29 mouse cellular contexts compared by ENCODE assay signal in the genomic region with DNA sequence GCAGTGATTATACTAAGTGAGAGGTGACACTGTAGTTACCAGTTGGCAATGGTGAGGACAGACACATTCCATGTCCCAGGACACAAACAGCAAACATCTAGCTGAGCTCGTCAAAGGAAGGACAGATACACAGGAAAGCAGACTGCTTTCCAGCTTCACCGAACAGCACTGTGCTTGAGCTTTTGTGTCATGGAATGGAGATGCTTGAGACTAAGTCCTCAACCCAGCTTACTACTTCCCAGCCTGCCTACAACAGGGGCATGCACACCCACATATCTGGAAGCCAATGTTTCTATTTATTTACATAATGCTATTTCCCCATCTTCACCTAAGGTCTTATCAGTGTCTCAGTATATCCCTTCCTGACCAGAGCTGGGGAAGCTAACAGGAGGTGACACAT.
DNase-seq lines count a peak whose midpoint lies in the region; ATAC-seq and TF ChIP-seq lines count a peak whose summit lies in the region.
"Had no signal": no experiment of that assay in that cellular context is flagged by ENCODE, and none has a peak within 500 bp of the region (broad histone marks: within the 10 kb centered on the region; RNA-seq: fewer than 3 reads in every experiment).

No protein-coding gene starts in this region.

- WGBS in forebrain, embryonic 12.5 days: 90% methylated on average over 2 of the region's 2 CpGs
- WGBS in forebrain, embryonic 14.5 days: 73% methylated on average over 2 of the region's 2 CpGs
- WGBS in forebrain, postnatal 0 days: 74% methylated on average over 2 of the region's 2 CpGs
- 69% methylated on average over 2 of the region's 2 CpGs for WGBS in midbrain, postnatal 0 days

- H3K36me3 ChIP-seq in forebrain, embryonic 12.5 days (replicated peaks): no peaks in the 10 kb centered on the region
- no peaks in the 10 kb centered on the region for H3K36me3 ChIP-seq in forebrain, embryonic 14.5 days (ENCODE audit: control insufficient read depth, insufficient read depth, low read length)
- no peaks in the 10 kb centered on the region for H3K36me3 ChIP-seq in forebrain, postnatal 0 days (ENCODE audit: insufficient read depth)
- no peaks in the 10 kb centered on the region for H3K36me3 ChIP-seq in midbrain, postnatal 0 days (ENCODE audit: insufficient read depth, low read length)
- H3K36me3 ChIP-seq: embryonic facial prominence, embryonic 13.5 days; heart, embryonic 13.5 days; liver, embryonic 12.5 days had no signal

- no peak for DNase-seq in forebrain, embryonic 14.5 days (ENCODE audit: low spot score)
- no peak for DNase-seq in layer of hippocampus, adult 2 months (ENCODE audit: low spot score in 2 of 2)
- no peak for DNase-seq in layer of hippocampus, postnatal 25 days (ENCODE audit: extremely low spot score in 1 of 2, low spot score in 1 of 2)
- DNase-seq in forebrain, postnatal 0 days: no peak
- no peak for DNase-seq in midbrain, postnatal 0 days (ENCODE audit: low spot score)
- no peak for DNase-seq in adrenal gland, postnatal 14 days
- no peak for DNase-seq in gastrocnemius, postnatal 14 days
- DNase-seq: adrenal gland, adult 8-10 months; cerebellum, adult 11-12 months; cerebellum, adult 9-11 months; gastrocnemius, adult 2 months; heart, adult 2 months; heart, postnatal 10 days; kidney, adult 2 months; kidney, postnatal 36 days; layer of hippocampus, postnatal 36 days; left cerebral cortex, postnatal 4 days; liver, postnatal 0 days; lung, postnatal 36 days; right cerebral cortex, adult 18-20 months; right cerebral cortex, postnatal 4 days had no signal

- no peaks in the 10 kb centered on the region for H3K9me3 ChIP-seq in forebrain, embryonic 12.5 days
- no peaks in the 10 kb centered on the region for H3K9me3 ChIP-seq in forebrain, embryonic 14.5 days (replicated peaks; ENCODE audit: control insufficient read depth, low read length)
- H3K9me3 ChIP-seq in forebrain, postnatal 0 days (ENCODE audit: low read length): no peaks in the 10 kb centered on the region
- H3K9me3 ChIP-seq in midbrain, postnatal 0 days (ENCODE audit: low read length): no peaks in the 10 kb centered on the region
- H3K9me3 ChIP-seq: embryonic facial prominence, embryonic 13.5 days; heart, embryonic 13.5 days; liver, embryonic 12.5 days; megakaryocyte, embryonic 14.5 days had no signal

- 0 out of 2 replicates have a peak, but pooled peaks cover 3% of the 10 kb centered on the region for H3K4me1 ChIP-seq in forebrain, embryonic 12.5 days
- no peaks in the 10 kb centered on the region for H3K4me1 ChIP-seq in forebrain, embryonic 14.5 days (ENCODE audit: control insufficient read depth, insufficient read depth, low read length)
- H3K4me1 ChIP-seq in forebrain, postnatal 0 days (ENCODE audit: insufficient read depth): no peaks in the 10 kb centered on the region
- no peaks in the 10 kb centered on the region; the same call in 1 of the 2 replicates for H3K4me1 ChIP-seq in midbrain, postnatal 0 days (ENCODE audit: insufficient read depth, low read length)
- H3K4me1 ChIP-seq: embryonic facial prominence, embryonic 13.5 days; heart, embryonic 13.5 days; liver, embryonic 12.5 days; megakaryocyte, embryonic 14.5 days had no signal

- H3K27me3 ChIP-seq in forebrain, embryonic 12.5 days: no peaks in the 10 kb centered on the region
- no peaks in the 10 kb centered on the region for H3K27me3 ChIP-seq in forebrain, embryonic 14.5 days (replicated peaks; ENCODE audit: control insufficient read depth, insufficient read depth, low read length)
- no peaks in the 10 kb centered on the region for H3K27me3 ChIP-seq in forebrain, postnatal 0 days (ENCODE audit: insufficient read depth, low read length)
- H3K27me3 ChIP-seq in midbrain, postnatal 0 days (ENCODE audit: insufficient read depth, low read length): no peaks in the 10 kb centered on the region
- H3K27me3 ChIP-seq: CH12.LX; embryonic facial prominence, embryonic 13.5 days; heart, embryonic 13.5 days; liver, embryonic 12.5 days; megakaryocyte, embryonic 14.5 days had no signal

- no peak overlapping the region for H3K4me3 ChIP-seq in forebrain, embryonic 12.5 days (replicated peaks)
- H3K4me3 ChIP-seq in forebrain, embryonic 14.5 days (ENCODE audit: low read depth, low read length): no peak overlapping the region
- no peak overlapping the region for H3K4me3 ChIP-seq in layer of hippocampus, adult 2 months
- H3K4me3 ChIP-seq in forebrain, postnatal 0 days (ENCODE audit: low read depth, low read length): no peak overlapping the region
- no peak overlapping the region for H3K4me3 ChIP-seq in midbrain, postnatal 0 days (ENCODE audit: low read depth, low read length)
- H3K4me3 ChIP-seq: embryonic facial prominence, embryonic 13.5 days; erythroblast, embryonic 14.5 days; gastrocnemius, adult 2 months; heart, adult 2 months; heart, embryonic 13.5 days; liver, embryonic 12.5 days; megakaryocyte, embryonic 14.5 days had no signal

- 0 out of 2 replicates have a peak, but pooled peaks have one; percentile 36 for ATAC-seq in forebrain, embryonic 12.5 days (ENCODE audit: low FRiP score)
- no peak for ATAC-seq in forebrain, embryonic 14.5 days
- ATAC-seq in forebrain, postnatal 0 days: peak; percentile 34; the same call in 1 of the 2 replicates
- no peak for ATAC-seq in midbrain, postnatal 0 days (ENCODE audit: low FRiP score)
- ATAC-seq: liver, embryonic 12.5 days; liver, postnatal 0 days had no signal

- no peak for TF ChIP-seq CTCF in layer of hippocampus, adult 2 months (conservative IDR thresholded peaks at IDR 0.05)
- TF ChIP-seq CTCF in forebrain, postnatal 0 days (IDR thresholded peaks at IDR 0.05; ENCODE audit: low read depth): no peak
- TF ChIP-seq CTCF in midbrain, postnatal 0 days (IDR thresholded peaks at IDR 0.05): no peak

- intact Hi-C loops in gastrocnemius, postnatal 14 days (cut with DNase I; ENCODE audit: low total_unique reads): no loop called here

- no peak overlapping the region for H3K4me2 ChIP-seq in forebrain, embryonic 12.5 days
- no peak overlapping the region for H3K4me2 ChIP-seq in forebrain, embryonic 14.5 days (ENCODE audit: low read length)
- H3K4me2 ChIP-seq in forebrain, postnatal 0 days (ENCODE audit: low read depth): no peak overlapping the region
- no peak overlapping the region for H3K4me2 ChIP-seq in midbrain, postnatal 0 days (ENCODE audit: low read depth, low read length, poor library complexity, severe bottlenecking)
- H3K4me2 ChIP-seq: embryonic facial prominence, embryonic 13.5 days; heart, embryonic 13.5 days; liver, embryonic 12.5 days had no signal

- no peak overlapping the region for H3K9ac ChIP-seq in forebrain, embryonic 12.5 days
- no peak overlapping the region for H3K9ac ChIP-seq in forebrain, embryonic 14.5 days (ENCODE audit: low read length)
- H3K9ac ChIP-seq in forebrain, postnatal 0 days: no peak overlapping the region
- no peak overlapping the region for H3K9ac ChIP-seq in midbrain, postnatal 0 days (replicated peaks; ENCODE audit: low read length, poor library complexity, severe bottlenecking)
- H3K9ac ChIP-seq: embryonic facial prominence, embryonic 13.5 days; heart, embryonic 13.5 days; liver, embryonic 12.5 days; liver, postnatal 0 days had no signal

- H3K27ac ChIP-seq in forebrain, embryonic 12.5 days: no peak overlapping the region
- no peak overlapping the region for H3K27ac ChIP-seq in forebrain, embryonic 14.5 days (ENCODE audit: low read depth, low read length)
- H3K27ac ChIP-seq in layer of hippocampus, adult 2 months: peak overlapping the region; percentile 39; the same call in 1 of the 2 replicates
- peak overlapping the region; percentile 59; the same call in 1 of the 2 replicates for H3K27ac ChIP-seq in forebrain, postnatal 0 days (ENCODE audit: low read depth, low read length)
- H3K27ac ChIP-seq in midbrain, postnatal 0 days (ENCODE audit: low read depth, low read length): 0 out of 2 replicates have a peak overlapping the region, but pooled peaks have one; percentile 32
- H3K27ac ChIP-seq: embryonic facial prominence, embryonic 13.5 days; gastrocnemius, adult 2 months; heart, adult 2 months; heart, embryonic 13.5 days; liver, embryonic 12.5 days; stomach, postnatal 0 days had no signal

Comparison
In these comparisons a context has a peak if more than half of its experiments do, and no peak if none do; other contexts are left out.
1. ATAC-seq: peak in forebrain, embryonic 12.5 days (single experiment) and forebrain, postnatal 0 days (single experiment); none in forebrain, embryonic 14.5 days (single experiment) and midbrain, postnatal 0 days (single experiment).
2. H3K27ac ChIP-seq: peak in layer of hippocampus, adult 2 months (single experiment), forebrain, postnatal 0 days (single experiment) and midbrain, postnatal 0 days (single experiment); none in forebrain, embryonic 12.5 days (single experiment) and forebrain, embryonic 14.5 days (single experiment).